Mouse (Mus musculus) heart, embryonic 16.5 days (tissue): ENCODE data around the gene Zfp799. TPM values are rescaled to one million over a fixed set of nuclear protein-coding genes. Genes with fewer than 3 reads are reported as not detected.

Experiments
- ATAC-seq: fragments of 200-750 bp; cut with Nextera tagmentation; replicated peaks from 2 replicates; pipeline ENCODE4 v1.8.0; 2017; ENCODE audit warnings: moderate number of reproducible peaks; ENCODE audit not compliant: insufficient read depth, low FRiP score; ENCODE audit errors: extremely low read depth
- H3K27ac ChIP-seq: fragments of 300-500 bp; sonication (generic); 2 replicates; pipeline ENCODE4 v1.5.1; 2014; ENCODE audit warnings: mild to moderate bottlenecking, low read length, control low read depth, moderate library complexity
- H3K27me3 ChIP-seq: fragments of 300-500 bp; sonication (generic); 2 replicates; pipeline ENCODE4 v1.6.1; 2014; ENCODE audit warnings: low read length, mixed read lengths; ENCODE audit not compliant: control insufficient read depth, insufficient read depth
- H3K36me3 ChIP-seq: fragments of 300-500 bp; sonication (generic); 2 replicates; pipeline ENCODE4 v1.6.1; 2014; ENCODE audit not compliant: control insufficient read depth, insufficient read depth
- H3K4me1 ChIP-seq: fragments of 300-500 bp; sonication (generic); 2 replicates; pipeline ENCODE4 v1.6.1; 2014; ENCODE audit warnings: low read length, mixed read lengths; ENCODE audit not compliant: control insufficient read depth, insufficient read depth
- H3K4me2 ChIP-seq: fragments of 300-500 bp; sonication (generic); 2 replicates; pipeline ENCODE4 v1.6.1; 2014; ENCODE audit warnings: low read depth, mild to moderate bottlenecking, control low read depth, low read length
- H3K4me3 ChIP-seq: fragments of 300-500 bp; sonication (generic); 2 replicates; pipeline ENCODE4 v1.5.1; 2014; ENCODE audit warnings: mild to moderate bottlenecking, control low read depth, low read length
- H3K9ac ChIP-seq: fragments of 300-500 bp; sonication (generic); 2 replicates; pipeline ENCODE4 v1.6.1; 2014; ENCODE audit warnings: low read length, control low read depth
- H3K9me3 ChIP-seq: fragments of 300-500 bp; sonication (generic); replicated peaks from 2 replicates; pipeline ENCODE4 v1.6.1; 2016; ENCODE audit warnings: low read length; ENCODE audit not compliant: control insufficient read depth
- WGBS: fragments of 180-500 bp; shearing (Covaris S2); extraction: QIAGEN DNeasy Blood & Tissue Kit; methylation state at CpG from one replicate; pipeline ENCODE4 v1.1.7; 2014; 5-methylcytosine and 5-hydroxymethylcytosine counted together
- polyA plus RNA-seq: library from polyadenylated mRNA; unstranded; fragments of >200 nt; fragmentation: Nextera tagmentation; extraction: Ambion mirVana; gene quantifications from 2 replicates; pipeline ENCODE4 v1.2.1, GENCODE M21; 2015

Zfp799 gene
- polyA plus RNA-seq, 1 experiment from 2014 or later, result 6.0 TPM

DNA sequence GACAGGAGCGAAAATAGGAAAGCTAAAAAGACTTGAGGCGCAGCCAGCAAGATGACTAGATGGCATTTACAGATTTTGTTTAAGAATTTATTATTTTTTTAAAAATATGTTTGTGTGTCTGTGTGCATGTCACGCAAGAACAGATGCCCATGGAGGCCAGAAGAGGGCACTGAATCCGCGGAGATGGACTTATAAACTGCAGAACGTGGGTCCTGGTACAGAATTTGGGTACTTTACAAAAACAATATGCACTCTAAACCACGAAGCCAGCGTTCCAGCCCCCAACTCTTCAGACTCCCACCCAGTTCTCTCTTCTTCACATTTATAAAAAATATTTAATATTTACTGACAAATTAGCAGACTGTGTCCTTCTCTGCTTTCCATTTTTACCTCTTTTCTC is 40.8 kb downstream of the Zfp799 start:
- Histone ChIP-seq H3K4me2 (no peak overlapping the region), H3K27ac (no peak overlapping the region), H3K4me3 (no peak overlapping the region), H3K36me3 (peaks cover 7% of the 10 kb centered on the region), H3K9ac (no peak overlapping the region), H3K9me3 (no peaks in the 10 kb centered on the region), H3K27me3 (no peaks in the 10 kb centered on the region), H3K4me1 (peaks cover 19% of the 10 kb centered on the region)
- ATAC-seq, result no peak
- 71% methylated on average over 8 of the region's 8 CpGs for WGBS

- H3K36me3 ChIP-seq, result peaks cover 13% of the 10 kb centered on the region
- ATAC-seq, result no peak
- H3K9ac ChIP-seq, result peak overlapping the region; percentile 47
- peaks cover 19% of the 10 kb centered on the region for H3K4me1 ChIP-seq
- H3K9me3 ChIP-seq, result no peaks in the 10 kb centered on the region
- WGBS, result 4% methylated on average over 9 of the region's 9 CpGs
- peak overlapping the region; percentile 82 for H3K4me2 ChIP-seq
- H3K27me3 ChIP-seq, result no peaks in the 10 kb centered on the region
- peak overlapping the region; percentile 90 for H3K4me3 ChIP-seq
- H3K27ac ChIP-seq, result peak overlapping the region; percentile 31; the same call in 1 of the 2 replicates
These were observed 41.5 kb downstream of the Zfp799 start for GRCm38 (mm10) chr17:32788576-32788975.

DNA sequence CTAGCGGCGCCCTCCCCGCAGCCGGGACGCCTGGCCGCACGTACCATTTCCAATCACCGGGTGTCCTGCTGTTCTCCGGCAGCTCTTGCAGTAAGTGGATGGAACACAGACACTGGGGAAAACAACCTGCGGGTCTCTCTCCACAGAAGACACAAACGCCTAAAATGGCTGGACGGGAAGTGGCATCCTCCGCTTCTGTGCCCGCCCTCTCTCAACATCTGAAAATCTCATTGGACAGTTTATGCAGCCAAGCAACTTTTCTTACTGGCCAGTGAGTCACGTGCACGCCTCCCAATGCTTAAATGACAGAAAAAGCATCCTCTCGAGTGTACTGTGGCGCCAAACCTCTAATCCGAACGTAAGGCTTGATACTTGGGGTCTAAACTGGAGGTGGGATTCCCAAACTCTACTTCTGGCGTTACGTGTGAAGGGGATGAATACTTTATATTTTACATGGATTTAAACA is 41.9 kb downstream of the Zfp799 start, which contains the start of gene Zfp871:
TSS of gene Zfp871 (minus strand) at position 194 of the 466 bp plus-strand sequence.
- Histone ChIP-seq H3K27me3 (no peaks in the 10 kb centered on the region), H3K27ac (peak within 1 kb of the TSS; percentile 98), H3K4me3 (peak within 1 kb of the TSS; percentile 90), H3K4me2 (peak within 1 kb of the TSS; percentile 82), H3K9ac (peak within 1 kb of the TSS; percentile 97), H3K36me3 (peaks cover 16% of the 10 kb centered on the region), H3K9me3 (0 out of 2 replicates have a peak, but pooled peaks cover 2% of the 10 kb centered on the region), H3K4me1 (peaks cover 19% of the 10 kb centered on the region)
- peak; percentile 98 for ATAC-seq
- under 1% methylated on average over 22 of the region's 22 CpGs for WGBS

DNA sequence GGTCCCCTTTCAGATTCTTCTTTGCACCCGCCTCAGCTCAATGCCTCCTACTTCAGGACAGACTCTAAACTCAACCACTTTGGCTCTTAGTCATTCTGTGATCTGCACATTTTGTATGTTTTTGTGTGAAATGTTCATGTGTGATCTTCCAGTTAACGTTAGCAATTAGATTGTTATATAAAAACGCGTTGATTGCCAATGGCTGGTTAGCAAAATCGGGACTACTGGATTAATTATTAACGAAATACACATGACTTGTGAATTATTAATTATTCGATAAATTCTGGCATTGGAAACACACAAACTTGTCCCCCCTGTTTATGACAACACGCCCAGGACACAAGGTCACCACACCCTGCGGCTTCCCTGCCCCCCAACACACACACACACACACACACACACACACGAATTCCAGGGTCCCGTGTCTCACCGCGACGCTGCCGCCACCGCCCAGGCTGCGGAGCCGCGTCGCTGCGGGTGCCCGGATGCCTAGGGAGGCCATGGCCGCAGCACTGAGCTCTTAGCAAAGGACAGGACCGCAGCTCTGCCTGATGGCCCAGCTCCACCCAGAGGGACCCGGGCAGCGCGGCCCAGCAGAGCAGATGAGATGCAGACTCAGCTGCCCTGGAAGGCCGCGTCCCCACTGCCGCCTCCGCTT is 42.5 kb downstream of the Zfp799 start:
- Histone ChIP-seq H3K27me3 (no peaks in the 10 kb centered on the region), H3K4me1 (peaks cover 19% of the 10 kb centered on the region), H3K4me2 (peak overlapping the region; percentile 76), H3K27ac (peak overlapping the region; percentile 98), H3K9ac (peak overlapping the region; percentile 97), H3K36me3 (peaks cover 22% of the 10 kb centered on the region), H3K9me3 (0 out of 2 replicates have a peak, but pooled peaks cover 2% of the 10 kb centered on the region), H3K4me3 (peak overlapping the region; percentile 90)
- ATAC-seq, result peak; percentile 82
- WGBS, result under 1% methylated on average over 31 of the region's 31 CpGs

DNA sequence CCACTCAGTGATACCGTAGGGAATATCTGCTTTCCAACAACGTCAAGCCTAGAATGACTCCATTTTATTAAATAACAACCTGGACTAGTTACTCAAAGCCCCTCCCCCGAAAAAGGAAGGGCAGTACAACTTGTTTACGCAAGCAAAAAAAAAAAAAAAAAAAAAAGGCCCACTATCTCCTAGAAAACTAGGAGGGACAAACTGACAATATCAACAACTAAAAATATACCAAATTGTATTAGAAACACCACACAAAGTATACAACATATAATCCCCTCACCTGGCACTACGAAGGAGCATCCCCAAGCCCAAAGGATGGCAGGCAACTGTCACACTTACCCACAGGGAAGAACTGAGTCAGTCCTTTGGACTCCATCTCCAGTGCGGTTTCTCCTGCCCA is 43.1 kb downstream of the Zfp799 start:
- WGBS, result 47% methylated on average over 6 of the region's 6 CpGs
- Histone ChIP-seq H3K9me3 (0 out of 2 replicates have a peak, but pooled peaks cover 2% of the 10 kb centered on the region), H3K27me3 (no peaks in the 10 kb centered on the region), H3K9ac (peak overlapping the region; percentile 97), H3K4me1 (peaks cover 19% of the 10 kb centered on the region), H3K36me3 (peaks cover 24% of the 10 kb centered on the region), H3K4me3 (peak overlapping the region; percentile 90), H3K4me2 (peak overlapping the region; percentile 76), H3K27ac (no peak overlapping the region)
- no peak for ATAC-seq

- no peaks in the 10 kb centered on the region for H3K27me3 ChIP-seq
- 0 out of 2 replicates have a peak overlapping the region, but pooled peaks have one; percentile 40 for H3K9ac ChIP-seq
- H3K4me2 ChIP-seq, result no peak overlapping the region
- peaks cover 19% of the 10 kb centered on the region for H3K4me1 ChIP-seq
- 76% methylated on average over 3 of the region's 3 CpGs for WGBS
- no peak for ATAC-seq
- no peak overlapping the region for H3K27ac ChIP-seq
- no peak overlapping the region for H3K4me3 ChIP-seq
- 0 out of 2 replicates have a peak, but pooled peaks cover 2% of the 10 kb centered on the region for H3K9me3 ChIP-seq
- H3K36me3 ChIP-seq, result peaks cover 24% of the 10 kb centered on the region
These were observed 44.4 kb downstream of the Zfp799 start for GRCm38 (mm10) chr17:32785656-32786055.

- H3K36me3 ChIP-seq, result peaks cover 45% of the 10 kb centered on the region
- H3K27me3 ChIP-seq, result no peaks in the 10 kb centered on the region
- H3K9ac ChIP-seq, result no peak overlapping the region
- H3K4me1 ChIP-seq, result no peaks in the 10 kb centered on the region
- no peak overlapping the region for H3K4me3 ChIP-seq
- no peak overlapping the region for H3K4me2 ChIP-seq
- WGBS, result 92% methylated on average over 3 of the region's 3 CpGs
- no peak for ATAC-seq
- no peak overlapping the region for H3K27ac ChIP-seq
- H3K9me3 ChIP-seq, result no peaks in the 10 kb centered on the region
These were observed 52.5 kb downstream of the Zfp799 start for GRCm38 (mm10) chr17:32777564-32777963.

DNA sequence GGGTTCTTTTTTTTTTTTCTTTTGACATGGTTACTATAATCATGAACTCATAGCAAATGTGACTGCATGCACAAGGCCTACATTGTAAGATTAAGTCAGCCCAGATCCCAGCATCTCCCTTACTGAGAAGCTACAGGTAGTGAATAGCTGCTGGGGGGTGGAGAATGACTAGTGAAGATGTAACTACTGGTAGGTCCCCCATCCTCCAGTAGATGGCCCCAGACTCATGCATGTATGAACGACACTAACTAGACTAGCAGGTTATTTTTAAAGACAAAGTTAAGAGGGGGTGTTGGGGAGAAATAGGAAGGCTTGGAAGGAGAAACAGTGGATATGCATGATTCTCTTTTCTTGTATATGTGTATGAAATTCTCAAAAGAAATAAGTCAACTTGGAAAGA is 58.8 kb downstream of the Zfp799 start:
- Histone ChIP-seq H3K4me2 (no peak overlapping the region), H3K36me3 (peaks cover 60% of the 10 kb centered on the region), H3K9me3 (no peaks in the 10 kb centered on the region), H3K27ac (no peak overlapping the region), H3K4me1 (no peaks in the 10 kb centered on the region), H3K27me3 (no peaks in the 10 kb centered on the region), H3K4me3 (no peak overlapping the region), H3K9ac (no peak overlapping the region)
- ATAC-seq, result no peak
- WGBS, result 24% methylated on average over 1 of the region's 1 CpGs

DNA sequence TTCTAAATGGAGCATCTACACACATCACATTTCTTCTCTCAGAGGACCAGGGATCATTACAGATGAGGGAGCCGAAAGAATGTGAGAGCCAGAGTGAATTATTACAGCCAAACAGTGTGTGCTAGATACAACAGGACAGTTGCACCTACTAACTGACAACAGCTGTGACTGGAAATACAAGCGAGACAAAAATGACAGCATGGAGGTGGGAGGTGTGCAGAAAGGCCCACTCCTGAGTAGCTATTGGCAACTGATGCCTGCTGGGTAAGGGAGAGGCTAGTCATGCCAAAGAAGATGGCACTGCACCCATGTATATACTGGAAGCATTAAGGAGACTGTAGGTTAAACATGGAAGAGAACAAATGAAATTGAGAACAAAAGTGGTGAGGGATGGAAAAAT is 63.6 kb downstream of the Zfp799 start:
- Histone ChIP-seq H3K36me3 (peaks cover 45% of the 10 kb centered on the region), H3K27me3 (no peaks in the 10 kb centered on the region), H3K9ac (no peak overlapping the region), H3K4me1 (no peaks in the 10 kb centered on the region), H3K9me3 (0 out of 2 replicates have a peak, but pooled peaks cover 2% of the 10 kb centered on the region), H3K27ac (no peak overlapping the region), H3K4me2 (no peak overlapping the region), H3K4me3 (no peak overlapping the region)
- WGBS, result 91% methylated on average over 2 of the region's 2 CpGs
- no peak for ATAC-seq
